Mouse (Mus musculus) stomach, embryonic 15.5 days (tissue): Measurements from ENCODE around the gene Srf. TPM values are rescaled to one million over a fixed set of nuclear protein-coding genes. Genes with fewer than 3 reads are reported as not detected.

ENCODE experiments used
- ATAC-seq: fragments of 200-750 bp; cut with Nextera tagmentation; 2 replicates; pipeline ENCODE4 v1.8.0; 2017; ENCODE audit warnings: low read depth, moderate number of reproducible peaks, moderate TSS enrichment; ENCODE audit not compliant: insufficient read depth, low FRiP score
- H3K27ac ChIP-seq: fragments of 300-500 bp; sonication (generic); 2 replicates; pipeline ENCODE4 v1.5.1; 2015; ENCODE audit warnings: mild to moderate bottlenecking, inconsistent platforms
- H3K27me3 ChIP-seq: fragments of 300-500 bp; sonication (generic); replicated peaks from 2 replicates; pipeline ENCODE4 v1.6.1; 2015; ENCODE audit warnings: inconsistent platforms
- H3K36me3 ChIP-seq: fragments of 300-500 bp; sonication (generic); 2 replicates; pipeline ENCODE4 v1.6.1; 2015; ENCODE audit warnings: inconsistent platforms
- H3K4me1 ChIP-seq: fragments of 300-500 bp; sonication (generic); 2 replicates; pipeline ENCODE4 v1.6.1; 2015; ENCODE audit warnings: inconsistent platforms
- H3K4me2 ChIP-seq: fragments of 300-500 bp; sonication (generic); 2 replicates; pipeline ENCODE4 v1.6.1; 2015; ENCODE audit warnings: mild to moderate bottlenecking, inconsistent platforms
- H3K4me3 ChIP-seq: fragments of 300-500 bp; sonication (generic); replicated peaks from 2 replicates; pipeline ENCODE4 v1.5.1; 2015; ENCODE audit warnings: inconsistent platforms
- H3K9ac ChIP-seq: fragments of 300-500 bp; sonication (generic); 2 replicates; pipeline ENCODE4 v1.6.1; 2015; ENCODE audit warnings: inconsistent platforms
- H3K9me3 ChIP-seq: fragments of 300-500 bp; sonication (generic); 2 replicates; pipeline ENCODE4 v1.6.1; 2016; ENCODE audit warnings: inconsistent platforms
- WGBS: fragments of 180-500 bp; shearing (Covaris S2); methylation state at CpG from one replicate; pipeline ENCODE4 v1.1.7; 2015; 5-methylcytosine and 5-hydroxymethylcytosine counted together
- microRNA-seq: library from miRNA; unstranded; fragments of <30 nt; microRNA quantifications from one replicate; pipeline ENCODE4, GENCODE M21; 2016
- polyA plus RNA-seq: library from polyadenylated mRNA; unstranded; fragments of >200 nt; fragmentation: Nextera tagmentation; extraction: Ambion mirVana; gene quantifications from 2 replicates; pipeline ENCODE4 v1.2.1, GENCODE M21; 2015

Srf gene
- polyA plus RNA-seq, 1 experiment from 2014 or later: 9.4 TPM

GRCm38 (mm10) chr17:46511059-46511710, 44.8 kb downstream of the Srf start:
- ATAC-seq: no peak
- Histone ChIP-seq H3K9me3 (no peaks in the 10 kb centered on the region), H3K9ac (0 out of 2 replicates have a peak overlapping the region, but pooled peaks have one; percentile 22), H3K36me3 (no peaks in the 10 kb centered on the region), H3K4me2 (no peak overlapping the region), H3K27ac (no peak overlapping the region), H3K4me3 (no peak overlapping the region), H3K4me1 (no peaks in the 10 kb centered on the region), H3K27me3 (no peaks in the 10 kb centered on the region)
- 50% methylated on average over 11 of the region's 11 CpGs for WGBS

- WGBS: 78% methylated on average over 3 of the region's 3 CpGs
- H3K4me3 ChIP-seq: no peak overlapping the region
- no peaks in the 10 kb centered on the region for H3K9me3 ChIP-seq
- no peak for ATAC-seq
- no peak overlapping the region for H3K27ac ChIP-seq
- H3K27me3 ChIP-seq: no peaks in the 10 kb centered on the region
- H3K9ac ChIP-seq: no peak overlapping the region
- no peaks in the 10 kb centered on the region for H3K4me1 ChIP-seq
- no peak overlapping the region for H3K4me2 ChIP-seq
- H3K36me3 ChIP-seq: no peaks in the 10 kb centered on the region
These were observed 50.4 kb downstream of the Srf start for GRCm38 (mm10) chr17:46505617-46506016.

- Histone ChIP-seq H3K9me3 (no peaks in the 10 kb centered on the region), H3K36me3 (no peaks in the 10 kb centered on the region), H3K4me2 (no peak overlapping the region), H3K4me3 (no peak overlapping the region), H3K27me3 (no peaks in the 10 kb centered on the region), H3K27ac (no peak overlapping the region), H3K4me1 (no peaks in the 10 kb centered on the region), H3K9ac (no peak overlapping the region)
- WGBS: 76% methylated on average over 14 of the region's 14 CpGs
- ATAC-seq: no peak
These were observed 51.9 kb downstream of the Srf start for GRCm38 (mm10) chr17:46503847-46504638.

GRCm38 (mm10) chr17:46502775-46503174, 53.2 kb downstream of the Srf start:
- no peaks in the 10 kb centered on the region for H3K27me3 ChIP-seq
- no peak overlapping the region for H3K27ac ChIP-seq
- H3K4me2 ChIP-seq: no peak overlapping the region
- no peak overlapping the region for H3K4me3 ChIP-seq
- H3K9ac ChIP-seq: no peak overlapping the region
- no peaks in the 10 kb centered on the region; the same call in 1 of the 2 replicates for H3K4me1 ChIP-seq
- ATAC-seq: no peak
- H3K9me3 ChIP-seq: no peaks in the 10 kb centered on the region
- H3K36me3 ChIP-seq: no peaks in the 10 kb centered on the region
- WGBS: 85% methylated on average over 2 of the region's 2 CpGs

Small RNA genes lying within 50 kb of the gene (microRNA-seq; reads per million reads assigned to microRNA genes)
- gene Mir6976: not detected

Other genes with a start within 250 kb of the Srf start
- 5.3 and 5.9 TPM in 2 replicates for gene Abcc10, start 227.8 kb downstream of the Srf start, polyA plus RNA-seq
- 8.2 and 9.8 TPM in 2 replicates for gene Zfp318, start 172.4 kb downstream of the Srf start, polyA plus RNA-seq
- gene Crip3, start 127.2 kb downstream of the Srf start, polyA plus RNA-seq: 1.3 and 1.9 TPM in 2 replicates
- not detected in 2 replicates for gene Slc22a7, start 117.7 kb downstream of the Srf start, polyA plus RNA-seq
- gene Ttbk1, start 68.5 kb downstream of the Srf start, polyA plus RNA-seq: 0.27 and 0.31 TPM in 2 replicates
- gene Dnph1, start 59.5 kb downstream of the Srf start, polyA plus RNA-seq: 47.7 and 49.7 TPM in 2 replicates
- 3.2 and 4.6 TPM in 2 replicates for gene Cul9, start 9.8 kb downstream of the Srf start, polyA plus RNA-seq
- 87.6 and 89.8 TPM in 2 replicates for gene Ptk7, start 73.3 kb upstream of the Srf start, polyA plus RNA-seq
- 38.4 and 41.4 TPM in 2 replicates for gene Klc4, start 89.8 kb upstream of the Srf start, polyA plus RNA-seq
- 112 and 126 TPM in 2 replicates for gene Mrpl2, start 90.1 kb upstream of the Srf start, polyA plus RNA-seq
- 42.9 and 49.5 TPM in 2 replicates for gene Cul7, start 94.2 kb upstream of the Srf start, polyA plus RNA-seq
- gene Rrp36, start 118.2 kb upstream of the Srf start, polyA plus RNA-seq: 53.2 and 57.2 TPM in 2 replicates
- gene Mea1, start 122.6 kb upstream of the Srf start, polyA plus RNA-seq: 145 and 153 TPM in 2 replicates
- gene Klhdc3, start 124.7 kb upstream of the Srf start, polyA plus RNA-seq: 102 and 103 TPM in 2 replicates
- 72.8 and 86.7 TPM in 2 replicates for gene Ppp2r5d, start 148.9 kb upstream of the Srf start, polyA plus RNA-seq
- 24.9 and 27.1 TPM in 2 replicates for gene Pex6, start 155.3 kb upstream of the Srf start, polyA plus RNA-seq
- gene Gnmt, start 173.0 kb upstream of the Srf start, polyA plus RNA-seq: 12.5 and 15.0 TPM in 2 replicates
- gene Cnpy3, start 196.0 kb upstream of the Srf start, polyA plus RNA-seq: 79.0 and 79.3 TPM in 2 replicates
- gene Ptcra, start 207.5 kb upstream of the Srf start, polyA plus RNA-seq: 0.37 and 0.57 TPM in 2 replicates
- gene 2310039H08Rik, start 216.5 kb upstream of the Srf start, polyA plus RNA-seq: 76.0 and 89.3 TPM in 2 replicates
- 145 and 155 TPM in 2 replicates for gene Rpl7l1, start 226.5 kb upstream of the Srf start, polyA plus RNA-seq